Mouse (Mus musculus) olfactory bulb, adult 2 months (tissue): ENCODE measurements around the gene Wdr72.

Experiments used
- CTCF ChIP-seq: fragments of 200-500 bp; IDR thresholded peaks from 2 replicates; pipeline ENCODE4 v1.5.1; 2012; ENCODE audit warnings: low read depth, mild to moderate bottlenecking, low read length, moderate library complexity; ENCODE audit not compliant: insufficient read depth
- POLR2A ChIP-seq: fragments of 200-500 bp; IDR thresholded peaks from 2 replicates; pipeline ENCODE4 v1.6.1; 2012; ENCODE audit warnings: mild to moderate bottlenecking, low read depth, low read length, moderate library complexity; ENCODE audit not compliant: insufficient read depth

- TF ChIP-seq CTCF (no peak), POLR2A (no peak)
These were observed 43.9 kb upstream of the Wdr72 start for GRCm38 (mm10) chr9:74066278-74066677.
